ENCODE assay signal across 9 mouse cellular contexts in genomic region chr11:35601652-35602240, GRCm38 (mm10).
DNase-seq lines count a peak whose midpoint lies in the region; ATAC-seq and TF ChIP-seq lines count a peak whose summit lies in the region.
"Had no signal": no experiment of that assay in that cellular context is flagged by ENCODE, and none has a peak within 500 bp of the region (broad histone marks: within the 10 kb centered on the region; RNA-seq: fewer than 3 reads in every experiment).

No protein-coding gene starts in this region.

- H3K9ac ChIP-seq in forebrain, postnatal 0 days = no peak overlapping the region; the same call in 1 of the 2 replicates
- H3K9ac ChIP-seq in neural tube, embryonic 13.5 days = no peak overlapping the region
- no peak overlapping the region for H3K9ac ChIP-seq in heart, embryonic 11.5 days (ENCODE audit: low read depth, low read length)

- 49% methylated on average over 10 of the region's 10 CpGs for WGBS in forebrain, postnatal 0 days
- 44% methylated on average over 10 of the region's 10 CpGs for WGBS in neural tube, embryonic 13.5 days
- 63% methylated on average over 10 of the region's 10 CpGs for WGBS in heart, embryonic 11.5 days (ENCODE audit: insufficient replicate concordance)

- no peak overlapping the region for H3K4me3 ChIP-seq in forebrain, postnatal 0 days (ENCODE audit: low read depth, low read length)
- H3K4me3 ChIP-seq in neural tube, embryonic 13.5 days = no peak overlapping the region
- H3K4me3 ChIP-seq in heart, embryonic 11.5 days (ENCODE audit: low read depth, low read length) = no peak overlapping the region

- no peaks in the 10 kb centered on the region for H3K27me3 ChIP-seq in forebrain, postnatal 0 days (ENCODE audit: insufficient read depth, low read length)
- H3K27me3 ChIP-seq in neural tube, embryonic 13.5 days = no peaks in the 10 kb centered on the region
- no peaks in the 10 kb centered on the region for H3K27me3 ChIP-seq in heart, embryonic 11.5 days (ENCODE audit: control insufficient read depth, insufficient read depth, low read length)

- no peaks in the 10 kb centered on the region for H3K9me3 ChIP-seq in forebrain, postnatal 0 days (ENCODE audit: low read length)
- H3K9me3 ChIP-seq in neural tube, embryonic 13.5 days = no peaks in the 10 kb centered on the region
- H3K9me3 ChIP-seq in heart, embryonic 11.5 days (replicated peaks; ENCODE audit: control insufficient read depth, low read length) = no peaks in the 10 kb centered on the region

- H3K4me2 ChIP-seq in forebrain, postnatal 0 days (ENCODE audit: low read depth) = no peak overlapping the region
- H3K4me2 ChIP-seq in neural tube, embryonic 13.5 days = no peak overlapping the region
- no peak overlapping the region for H3K4me2 ChIP-seq in heart, embryonic 11.5 days

- no peaks in the 10 kb centered on the region for H3K36me3 ChIP-seq in forebrain, postnatal 0 days (ENCODE audit: insufficient read depth)
- no peaks in the 10 kb centered on the region; the same call in 1 of the 2 replicates for H3K36me3 ChIP-seq in neural tube, embryonic 13.5 days
- H3K36me3 ChIP-seq in heart, embryonic 11.5 days (ENCODE audit: control insufficient read depth, insufficient read depth, low read length) = no peaks in the 10 kb centered on the region

- intact Hi-C loops in left cerebral cortex, postnatal 4 days (cut with DNase I) = no loop called here
- intact Hi-C loops in left cerebral cortex, postnatal 36 days (cut with DNase I) = no loop called here

- DNase-seq in left cerebral cortex, postnatal 4 days = peak; percentile 73
- DNase-seq in left cerebral cortex, postnatal 36 days (ENCODE audit: low spot score in 2 of 2) = no peak
- DNase-seq in cerebellum, adult 9-10 months = peak; percentile 67
- DNase-seq in forebrain, postnatal 0 days = peak; percentile 53
- DNase-seq: heart, postnatal 14 days; lung, postnatal 36 days had no signal

- no peak overlapping the region for H3K27ac ChIP-seq in forebrain, postnatal 0 days (ENCODE audit: low read depth, low read length)
- no peak overlapping the region for H3K27ac ChIP-seq in neural tube, embryonic 13.5 days (replicated peaks)
- H3K27ac ChIP-seq in heart, embryonic 11.5 days (ENCODE audit: low read depth, low read length) = no peak overlapping the region

- H3K4me1 ChIP-seq in forebrain, postnatal 0 days (ENCODE audit: insufficient read depth) = 0 out of 2 replicates have a peak, but pooled peaks cover 3% of the 10 kb centered on the region
- H3K4me1 ChIP-seq in neural tube, embryonic 13.5 days (replicated peaks) = peaks cover 56% of the 10 kb centered on the region
- no peaks in the 10 kb centered on the region for H3K4me1 ChIP-seq in heart, embryonic 11.5 days (ENCODE audit: control insufficient read depth, insufficient read depth, low read length)

- no peak for TF ChIP-seq CTCF in forebrain, postnatal 0 days (IDR thresholded peaks at IDR 0.05; ENCODE audit: low read depth)

- ATAC-seq in forebrain, postnatal 0 days = peak; percentile 85
- peak; percentile 64; the same call in 1 of the 2 replicates for ATAC-seq in neural tube, embryonic 13.5 days (ENCODE audit: low read depth)
- ATAC-seq in heart, embryonic 11.5 days (replicated peaks; ENCODE audit: insufficient number of reproducible peaks, low FRiP score, low TSS enrichment) = no peak
- no peak for ATAC-seq in granulocyte monocyte progenitor cell, adult 5-6 weeks (replicated peaks; ENCODE audit: poor library complexity, severe bottlenecking)

Comparison
In these comparisons a context has a peak if more than half of its experiments do, and no peak if none do; other contexts are left out.
1. DNase-seq: peak in left cerebral cortex, postnatal 4 days (single experiment), cerebellum, adult 9-10 months (single experiment) and forebrain, postnatal 0 days (single experiment); none in left cerebral cortex, postnatal 36 days (0 of 2).
2. ATAC-seq: peak in forebrain, postnatal 0 days (single experiment) and neural tube, embryonic 13.5 days (single experiment); none in heart, embryonic 11.5 days (single experiment) and granulocyte monocyte progenitor cell, adult 5-6 weeks (single experiment).